Mouse (Mus musculus): Measurements from ENCODE around the gene Anxa3. TPM values are rescaled to one million over a fixed set of nuclear protein-coding genes. Genes with fewer than 3 reads are reported as not detected.

Gene Anxa3
- total RNA-seq, 2 experiments from 2014 or later = 35.9 to 36.9 TPM

Other genes starting within 250 kb of the Anxa3 start
- gene Bmp2k, start 204.3 kb downstream of the Anxa3 start, total RNA-seq (2021) = 10 to 100 TPM; 11.5 to 12.1 TPM